Mouse (Mus musculus) forebrain, postnatal 0 days (tissue): ENCODE data around the gene Itih1. TPM values are rescaled to one million over a fixed set of nuclear protein-coding genes. Genes with fewer than 3 reads are reported as not detected.

ENCODE experiments used
- ATAC-seq: fragments of 200-750 bp; cut with Nextera tagmentation; 2 replicates; pipeline ENCODE4 v1.8.0; 2017; ENCODE audit warnings: mild to moderate bottlenecking, moderate library complexity
- DNase-seq: peaks from one replicate; pipeline ENCODE4 v3.0.0-alpha.2; 2015
- H3K27ac ChIP-seq: fragments of 300-500 bp; sonication (generic); 2 replicates; pipeline ENCODE4 v1.5.1; 2014; ENCODE audit warnings: low read depth, mild to moderate bottlenecking, antibody characterized with exemption, low read length, moderate library complexity, mixed read lengths
- H3K27me3 ChIP-seq: fragments of 300-500 bp; sonication (generic); 2 replicates; pipeline ENCODE4 v1.6.1; 2014; ENCODE audit warnings: mild to moderate bottlenecking, low read length, mixed read lengths; ENCODE audit not compliant: insufficient read depth
- H3K36me3 ChIP-seq: fragments of 300-500 bp; sonication (generic); 2 replicates; pipeline ENCODE4 v1.6.1; 2014; ENCODE audit warnings: mild to moderate bottlenecking, moderate library complexity; ENCODE audit not compliant: insufficient read depth
- H3K4me1 ChIP-seq: fragments of 300-500 bp; sonication (generic); 2 replicates; pipeline ENCODE4 v1.6.1; 2014; ENCODE audit warnings: antibody characterized with exemption; ENCODE audit not compliant: insufficient read depth
- H3K4me2 ChIP-seq: fragments of 300-500 bp; sonication (generic); 2 replicates; pipeline ENCODE4 v1.6.1; 2014; ENCODE audit warnings: low read depth, mild to moderate bottlenecking, moderate library complexity
- H3K4me3 ChIP-seq: fragments of 300-500 bp; sonication (generic); 2 replicates; pipeline ENCODE4 v1.5.1; 2014; ENCODE audit warnings: low read depth, low read length, mixed read lengths
- H3K9ac ChIP-seq: fragments of 300-500 bp; sonication (generic); 2 replicates; pipeline ENCODE4 v1.6.1; 2014; ENCODE audit warnings: mild to moderate bottlenecking
- H3K9me3 ChIP-seq: fragments of 300-500 bp; sonication (generic); 2 replicates; pipeline ENCODE4 v1.6.1; 2016; ENCODE audit warnings: low read length
- CTCF ChIP-seq: sonication (generic); IDR thresholded peaks from 2 replicates; pipeline ENCODE4 v1.5.1; 2016; ENCODE audit warnings: antibody characterized with exemption, control low read depth, low read depth
- WGBS: fragments of 180-500 bp; shearing (Covaris S2); extraction: QIAGEN DNeasy Blood & Tissue Kit; methylation state at CpG from one replicate; pipeline ENCODE4 v1.1.7; 2014; 5-methylcytosine and 5-hydroxymethylcytosine counted together
- polyA plus RNA-seq: library from polyadenylated mRNA; unstranded; fragments of >200 nt; fragmentation: Nextera tagmentation; extraction: Ambion mirVana; gene quantifications from 2 replicates; pipeline ENCODE4 v1.2.1, GENCODE M21; 2015
- total RNA-seq: library from RNA; depleted of rRNA; stranded (reverse); fragments of >200 nt; gene quantifications from 2 replicates; pipeline ENCODE4 v1.2.3, GENCODE M21; 2014

The Itih1 gene
- total and polyA plus RNA-seq, 2 experiments from 2014 or later: not detected

DNA sequence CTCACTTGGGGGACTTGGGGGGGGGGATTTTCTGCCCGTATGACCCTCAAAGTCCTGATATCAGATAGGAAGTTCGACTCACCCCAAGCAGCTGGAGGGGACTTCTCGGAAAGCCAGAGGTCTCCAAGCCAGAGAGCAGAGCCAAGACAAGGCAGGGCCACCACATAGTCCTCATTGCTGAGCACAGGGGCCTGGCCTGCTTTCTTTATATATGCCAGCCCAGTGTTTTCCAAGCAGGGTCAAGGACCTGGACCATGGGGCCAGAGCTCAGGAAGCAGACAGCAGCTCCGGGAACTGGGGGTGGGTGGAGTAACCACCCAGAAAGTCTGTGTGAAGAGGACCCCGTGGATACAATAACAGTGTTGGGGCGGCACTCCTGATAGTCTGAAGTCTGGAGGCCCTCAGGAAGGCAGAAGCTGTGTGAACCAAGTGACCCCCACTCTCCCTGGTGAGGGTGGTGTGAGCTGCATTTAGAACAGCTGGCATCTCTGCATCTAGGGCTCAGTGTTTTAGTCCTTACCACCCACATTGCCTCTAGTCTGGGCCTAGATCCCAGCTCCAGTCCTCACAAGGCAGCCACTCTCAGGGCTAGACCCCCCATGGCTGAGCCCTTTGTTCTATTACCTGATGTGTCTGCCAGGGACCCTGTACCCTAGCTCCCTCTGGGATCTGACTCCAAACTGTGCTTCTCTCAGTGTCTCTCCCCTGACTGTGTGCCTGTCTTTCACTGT, 19.5 kb downstream of the Itih1 start, which contains the start of gene Itih3:
TSS of gene Itih3 (minus strand) at position 386 of the 731 bp plus-strand sequence.
- no peaks in the 10 kb centered on the region for H3K27me3 ChIP-seq
- no peak within 1 kb of the TSS for H3K4me3 ChIP-seq
- H3K4me1 ChIP-seq: no peaks in the 10 kb centered on the region
- no peaks in the 10 kb centered on the region for H3K36me3 ChIP-seq
- H3K27ac ChIP-seq: no peak within 1 kb of the TSS
- DNase-seq (peak; percentile 12), ATAC-seq (peak; percentile 60)
- H3K9ac ChIP-seq: no peak within 1 kb of the TSS
- no peak within 1 kb of the TSS for H3K4me2 ChIP-seq
- H3K9me3 ChIP-seq: no peaks in the 10 kb centered on the region
- TF ChIP-seq CTCF: no peak
- 70% methylated on average over 6 of the region's 6 CpGs for WGBS

DNA sequence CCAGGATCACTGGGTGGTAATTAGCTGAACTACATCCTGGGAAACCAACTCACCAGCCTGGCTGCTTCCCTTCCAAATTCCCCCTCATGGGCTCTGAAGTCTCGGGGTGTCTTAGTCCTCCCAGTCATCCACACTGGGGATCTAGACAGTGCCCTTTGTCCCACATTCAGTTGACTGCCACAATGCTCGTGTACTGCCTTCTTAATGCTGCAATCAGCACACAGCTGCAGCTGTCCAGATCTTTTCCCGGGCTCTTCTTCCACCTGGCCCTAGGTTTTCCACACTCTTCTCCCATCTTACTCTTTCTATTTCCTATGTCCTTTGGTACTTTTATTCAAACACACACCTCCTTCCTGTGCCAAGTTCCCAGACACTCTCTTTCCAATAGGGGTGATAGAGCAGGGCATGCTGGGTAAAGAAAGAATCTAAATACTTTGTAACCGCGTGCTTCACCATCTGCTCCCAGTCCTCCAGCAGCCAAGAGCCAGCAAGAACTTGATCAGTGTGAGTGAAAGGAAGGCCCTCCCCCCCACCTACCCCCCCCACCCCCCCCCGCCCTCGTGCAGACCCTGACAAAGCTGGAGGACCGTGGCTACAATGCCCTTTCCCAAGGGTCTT, 20.9 kb downstream of the Itih1 start:
- 37% methylated on average over 8 of the region's 8 CpGs for WGBS
- DNase-seq (peak; percentile 42), ATAC-seq (peak; percentile 75)
- no peaks in the 10 kb centered on the region for H3K4me1 ChIP-seq
- no peak overlapping the region for H3K4me2 ChIP-seq
- H3K27me3 ChIP-seq: no peaks in the 10 kb centered on the region
- no peaks in the 10 kb centered on the region for H3K36me3 ChIP-seq
- H3K4me3 ChIP-seq: no peak overlapping the region
- H3K9me3 ChIP-seq: no peaks in the 10 kb centered on the region
- H3K9ac ChIP-seq: no peak overlapping the region
- H3K27ac ChIP-seq: no peak overlapping the region
- TF ChIP-seq CTCF: no peak

DNA sequence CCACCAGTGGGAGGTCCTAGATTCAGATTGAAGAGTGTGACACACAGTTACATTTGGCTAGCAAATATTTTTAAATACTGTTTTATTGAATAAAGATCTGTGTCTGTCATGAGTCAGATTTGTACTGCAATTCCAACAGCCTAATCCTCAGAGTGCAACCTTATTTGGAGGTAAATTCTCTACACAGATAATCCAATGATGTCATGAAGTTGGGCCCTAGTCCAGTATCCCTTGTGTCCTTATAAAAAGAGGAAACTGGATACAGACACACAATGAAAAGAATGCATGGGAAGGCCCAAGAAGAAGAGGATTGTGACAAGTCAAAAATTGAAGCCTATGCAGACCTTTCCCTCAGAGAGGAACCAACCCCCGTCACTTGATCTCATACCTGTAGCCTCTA, 26.6 kb downstream of the Itih1 start:
- DNase-seq (no peak), ATAC-seq (no peak)
- no peaks in the 10 kb centered on the region for H3K9me3 ChIP-seq
- no peak overlapping the region for H3K4me3 ChIP-seq
- no peak overlapping the region for H3K27ac ChIP-seq
- no peaks in the 10 kb centered on the region for H3K27me3 ChIP-seq
- no peaks in the 10 kb centered on the region for H3K4me1 ChIP-seq
- TF ChIP-seq CTCF: no peak
- H3K9ac ChIP-seq: no peak overlapping the region
- H3K36me3 ChIP-seq: no peaks in the 10 kb centered on the region
- H3K4me2 ChIP-seq: no peak overlapping the region
- 79% methylated on average over 1 of the region's 1 CpGs for WGBS

- H3K4me1 ChIP-seq: no peaks in the 10 kb centered on the region
- no peak overlapping the region for H3K9ac ChIP-seq
- no peak for ATAC-seq
- H3K9me3 ChIP-seq: no peaks in the 10 kb centered on the region
- WGBS: 70% methylated on average over 5 of the region's 5 CpGs
- no peak overlapping the region for H3K4me3 ChIP-seq
- no peak for TF ChIP-seq CTCF
- no peak for DNase-seq
- no peak overlapping the region for H3K4me2 ChIP-seq
- H3K36me3 ChIP-seq: no peaks in the 10 kb centered on the region
- H3K27me3 ChIP-seq: no peaks in the 10 kb centered on the region
- H3K27ac ChIP-seq: no peak overlapping the region
Measured at GRCm38 (mm10) chr14:30913404-30913803, 29.7 kb downstream of the Itih1 start.

DNA sequence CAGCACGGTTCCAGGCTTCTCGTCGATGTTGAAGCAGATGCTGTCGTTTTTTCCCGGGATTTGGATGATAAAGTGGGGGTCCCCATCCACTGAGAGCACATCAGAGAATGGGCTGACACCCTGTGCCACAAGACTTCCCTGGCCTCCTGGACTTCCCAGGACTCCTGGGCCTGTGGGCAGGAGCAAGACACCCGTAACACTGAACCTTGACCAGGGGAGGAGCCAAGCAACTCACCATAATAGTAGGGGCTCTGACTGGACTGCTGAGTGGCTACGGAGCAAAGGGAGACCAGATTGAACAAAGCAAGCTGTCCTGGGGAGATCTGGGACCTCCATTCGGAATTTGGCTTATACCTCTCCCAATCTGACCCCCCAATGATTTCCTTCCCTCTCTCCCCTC, 30.4 kb downstream of the Itih1 start:
- no peaks in the 10 kb centered on the region for H3K27me3 ChIP-seq
- H3K27ac ChIP-seq: no peak overlapping the region
- no peak overlapping the region for H3K9ac ChIP-seq
- ATAC-seq (no peak), DNase-seq (no peak)
- H3K4me1 ChIP-seq: no peaks in the 10 kb centered on the region
- TF ChIP-seq CTCF: no peak
- no peak overlapping the region for H3K4me3 ChIP-seq
- H3K9me3 ChIP-seq: no peaks in the 10 kb centered on the region
- 79% methylated on average over 8 of the region's 8 CpGs for WGBS
- H3K4me2 ChIP-seq: no peak overlapping the region
- no peaks in the 10 kb centered on the region for H3K36me3 ChIP-seq

DNA sequence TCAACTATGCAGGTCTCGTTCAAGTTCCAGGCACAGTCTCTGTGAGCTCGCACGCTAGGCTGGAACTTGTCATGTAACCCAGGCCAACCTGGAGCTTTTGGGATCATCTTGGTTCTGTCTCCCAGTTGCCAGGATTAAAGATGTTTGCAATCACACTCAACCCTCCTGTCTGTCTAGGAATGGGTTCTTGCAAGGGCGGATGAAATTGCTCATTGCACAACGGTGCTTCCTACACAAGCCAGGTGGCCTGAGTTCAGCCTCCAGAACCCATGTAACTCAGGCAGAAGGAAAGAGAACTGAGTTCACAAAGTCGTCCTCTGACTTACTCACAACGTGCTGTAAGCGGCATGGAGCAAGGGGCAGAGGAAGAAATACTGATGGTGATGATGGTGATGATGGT, 31.9 kb downstream of the Itih1 start:
- no peaks in the 10 kb centered on the region for H3K4me1 ChIP-seq
- H3K4me3 ChIP-seq: no peak overlapping the region
- H3K9ac ChIP-seq: no peak overlapping the region
- no peak for TF ChIP-seq CTCF
- H3K9me3 ChIP-seq: no peaks in the 10 kb centered on the region
- no peaks in the 10 kb centered on the region for H3K36me3 ChIP-seq
- ATAC-seq (no peak), DNase-seq (no peak)
- no peak overlapping the region for H3K27ac ChIP-seq
- no peak overlapping the region for H3K4me2 ChIP-seq
- H3K27me3 ChIP-seq: no peaks in the 10 kb centered on the region
- WGBS: 92% methylated on average over 8 of the region's 8 CpGs

DNA sequence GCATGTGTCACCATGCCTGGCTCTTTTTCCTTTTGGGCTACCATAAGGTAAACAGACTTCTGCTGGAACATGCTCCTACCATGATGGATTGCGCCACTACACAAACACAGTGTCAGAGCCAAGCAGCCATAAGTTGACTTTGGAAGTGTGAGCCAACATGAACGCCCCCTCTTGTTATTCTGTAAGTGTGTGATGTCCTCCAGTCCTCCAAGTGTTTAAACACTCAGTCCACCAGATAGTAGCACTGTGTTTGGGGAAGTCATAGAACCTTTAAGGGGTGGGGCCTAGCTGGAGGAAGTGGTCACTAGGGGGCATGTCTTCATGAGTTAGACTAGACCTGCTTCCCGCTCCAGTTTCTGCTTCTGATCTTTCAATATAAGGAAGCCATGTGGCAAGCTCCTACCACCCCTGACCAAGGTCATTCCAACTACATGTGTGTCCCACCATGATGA, 35.2 kb downstream of the Itih1 start:
- 74% methylated on average over 3 of the region's 3 CpGs for WGBS
- Histone ChIP-seq H3K4me3 (no peak overlapping the region), H3K36me3 (no peaks in the 10 kb centered on the region), H3K27me3 (no peaks in the 10 kb centered on the region), H3K9ac (no peak overlapping the region), H3K9me3 (no peaks in the 10 kb centered on the region), H3K4me2 (no peak overlapping the region), H3K27ac (no peak overlapping the region), H3K4me1 (no peaks in the 10 kb centered on the region)
- ATAC-seq: 0 out of 2 replicates have a peak, but pooled peaks have one; percentile 10
- no peak for DNase-seq
- TF ChIP-seq CTCF: no peak
